ENCODE assay signal across 9 mouse cellular contexts in genomic region chr8:12384996-12385685, GRCm38 (mm10). TPM values are rescaled to one million over a fixed set of nuclear protein-coding genes. Genes with fewer than 3 reads are reported as not detected.
DNase-seq lines count a peak whose midpoint lies in the region; ATAC-seq lines count a peak whose summit lies in the region.
"Had no signal": no experiment of that assay in that cellular context is flagged by ENCODE, and none has a peak within 500 bp of the region (broad histone marks: within the 10 kb centered on the region; RNA-seq: fewer than 3 reads in every experiment).

No protein-coding gene starts in this region.

- peak overlapping the region; percentile 26 for H3K4me3 ChIP-seq in kidney, embryonic 16.5 days (ENCODE audit: low read length)
- peak overlapping the region; percentile 30 for H3K4me3 ChIP-seq in hindbrain, embryonic 11.5 days (ENCODE audit: low read depth, low read length)
- H3K4me3 ChIP-seq in midbrain, embryonic 14.5 days (replicated peaks; ENCODE audit: low read depth, low read length), result peak overlapping the region; percentile 36

- H3K9me3 ChIP-seq in kidney, embryonic 16.5 days (ENCODE audit: low read length), result no peaks in the 10 kb centered on the region
- H3K9me3 ChIP-seq in hindbrain, embryonic 11.5 days (ENCODE audit: control insufficient read depth, low read length), result no peaks in the 10 kb centered on the region
- no peaks in the 10 kb centered on the region for H3K9me3 ChIP-seq in midbrain, embryonic 14.5 days (ENCODE audit: control insufficient read depth, low read length)

- peak; percentile 35; the same call in 1 of the 2 replicates for ATAC-seq in kidney, embryonic 16.5 days (ENCODE audit: low FRiP score, low TSS enrichment)
- ATAC-seq in hindbrain, embryonic 11.5 days (ENCODE audit: low FRiP score), result peak; percentile 48
- ATAC-seq in midbrain, embryonic 14.5 days (ENCODE audit: low FRiP score, low TSS enrichment), result peak; percentile 68
- ATAC-seq in erythroblast, adult 5-6 weeks (replicated peaks; ENCODE audit: low FRiP score, poor library complexity, severe bottlenecking), result no peak

- H3K36me3 ChIP-seq in kidney, embryonic 16.5 days (ENCODE audit: insufficient read depth, low read length), result no peaks in the 10 kb centered on the region
- H3K36me3 ChIP-seq in hindbrain, embryonic 11.5 days (ENCODE audit: control insufficient read depth, insufficient read depth, low read length), result no peaks in the 10 kb centered on the region
- no peaks in the 10 kb centered on the region for H3K36me3 ChIP-seq in midbrain, embryonic 14.5 days (ENCODE audit: control insufficient read depth, insufficient read depth, low read length)

- WGBS in kidney, embryonic 16.5 days, result 1% methylated on average over 57 of the region's 57 CpGs
- under 1% methylated on average over 56 of the region's 57 CpGs for WGBS in hindbrain, embryonic 11.5 days
- WGBS in midbrain, embryonic 14.5 days, result under 1% methylated on average over 57 of the region's 57 CpGs

- H3K27ac ChIP-seq in kidney, embryonic 16.5 days (ENCODE audit: low read length), result no peak overlapping the region
- peak overlapping the region; percentile 37; the same call in 1 of the 2 replicates for H3K27ac ChIP-seq in hindbrain, embryonic 11.5 days (ENCODE audit: low read depth, low read length)
- H3K27ac ChIP-seq in midbrain, embryonic 14.5 days (replicated peaks; ENCODE audit: low read depth, low read length), result peak overlapping the region; percentile 70

- no peak for DNase-seq in kidney, adult 8-10 months
- peak; percentile 72 for DNase-seq in embryo, embryonic 10.5 days (ENCODE audit: low spot score)
- no peak for DNase-seq in hindbrain, embryonic 11.5 days (ENCODE audit: low spot score)
- DNase-seq in midbrain, embryonic 14.5 days, result peak; percentile 71
- DNase-seq in spleen, adult 18-20 months, result no peak
- no peak for DNase-seq in left cerebral cortex, adult 8-10 months (ENCODE audit: low spot score in 2 of 2)

- peak overlapping the region; percentile 37 for H3K4me2 ChIP-seq in kidney, embryonic 16.5 days (replicated peaks; ENCODE audit: low read depth, low read length)
- H3K4me2 ChIP-seq in hindbrain, embryonic 11.5 days (replicated peaks; ENCODE audit: low read depth, low read length), result peak overlapping the region; percentile 80
- H3K4me2 ChIP-seq in midbrain, embryonic 14.5 days (ENCODE audit: low read length), result peak overlapping the region; percentile 61

- no peak overlapping the region for H3K9ac ChIP-seq in kidney, embryonic 16.5 days (replicated peaks; ENCODE audit: low read length)
- peak overlapping the region; percentile 57 for H3K9ac ChIP-seq in hindbrain, embryonic 11.5 days (ENCODE audit: low read depth, low read length)
- H3K9ac ChIP-seq in midbrain, embryonic 14.5 days (replicated peaks; ENCODE audit: low read length), result peak overlapping the region; percentile 50

- H3K4me1 ChIP-seq in kidney, embryonic 16.5 days (ENCODE audit: insufficient read depth, low read length), result peaks cover 14% of the 10 kb centered on the region
- H3K4me1 ChIP-seq in hindbrain, embryonic 11.5 days (replicated peaks; ENCODE audit: control insufficient read depth, insufficient read depth, low read length), result peaks cover 18% of the 10 kb centered on the region
- peaks cover 18% of the 10 kb centered on the region for H3K4me1 ChIP-seq in midbrain, embryonic 14.5 days (ENCODE audit: control insufficient read depth, insufficient read depth, low read length)

- H3K27me3 ChIP-seq in kidney, embryonic 16.5 days (ENCODE audit: insufficient read depth, low read length), result peaks cover 96% of the 10 kb centered on the region
- peaks cover 82% of the 10 kb centered on the region for H3K27me3 ChIP-seq in hindbrain, embryonic 11.5 days (ENCODE audit: control insufficient read depth, insufficient read depth, low read length)
- peaks cover 66% of the 10 kb centered on the region for H3K27me3 ChIP-seq in midbrain, embryonic 14.5 days (ENCODE audit: control insufficient read depth, insufficient read depth, low read length)

RNA-seq across cellular contexts. Expression of gene Sox1, which starts 10.0 kb away (rescaled TPM):
- polyA plus RNA-seq in kidney, embryonic 16.5 days (2015; fragmentation: Nextera tagmentation; extraction: Ambion mirVana), result not detected in 2 replicates
- polyA plus RNA-seq in hindbrain, embryonic 11.5 days (2014; fragmentation: Nextera tagmentation; extraction: Ambion mirVana), result 5.3 and 5.5 TPM in 2 replicates
- polyA plus RNA-seq in midbrain, embryonic 14.5 days (2014; fragmentation: Nextera tagmentation; extraction: Ambion mirVana), result 3.4 and 3.8 TPM in 2 replicates
- 10 to 100 TPM; 10.9 to 14.2 (median 13.0) TPM for total RNA-seq in left cerebral cortex, adult 8-10 months (2022)
- not detected in 2 replicates for total RNA-seq in erythroblast, adult 5-6 weeks (2015; ENCODE audit: low replicate concordance)
- not detected in 2 replicates for total RNA-seq in erythroblast, adult 5-6 weeks (2017; ENCODE audit: low replicate concordance)
- total RNA-seq: hematopoietic stem cell, adult 5-6 weeks had no signal

Comparison
In these comparisons a context has a peak if more than half of its experiments do, and no peak if none do; other contexts are left out.
1. DNase-seq: peak in embryo, embryonic 10.5 days (single experiment) and midbrain, embryonic 14.5 days (single experiment); none in kidney, adult 8-10 months (0 of 2), hindbrain, embryonic 11.5 days (single experiment), spleen, adult 18-20 months (0 of 2) and left cerebral cortex, adult 8-10 months (0 of 2).
2. Peak in every context shown above with its lines, with median percentiles within 50 percentile points of each other: H3K4me2 ChIP-seq and H3K4me3 ChIP-seq.